Mouse (Mus musculus) liver, postnatal 0 days (tissue): ENCODE measurements around the gene Col23a1. TPM values are rescaled to one million over a fixed set of nuclear protein-coding genes. Genes with fewer than 3 reads are reported as not detected.
A peak's percentile ranks its signal among the peaks of the same experiment; 100 is the strongest.
"Not testable (repeated sequence)": the region's sequence is repeated elsewhere in the genome, so short reads cannot be mapped to it uniquely, and the experiment has no call there.

Experiments used
- ATAC-seq: fragments of 200-750 bp; cut with Nextera tagmentation; 2 replicates; pipeline ENCODE4 v1.8.0; 2017; ENCODE audit warnings: mild to moderate bottlenecking, moderate library complexity
- DNase-seq: peaks from one replicate; pipeline ENCODE4 v3.0.0-alpha.2; 2016
- H3K27ac ChIP-seq: fragments of 300-500 bp; sonication (generic); 2 replicates; pipeline ENCODE4 v1.5.1; 2014; ENCODE audit warnings: antibody characterized with exemption, moderate library complexity, mild to moderate bottlenecking, low read depth
- H3K27me3 ChIP-seq: fragments of 300-500 bp; sonication (generic); 2 replicates; pipeline ENCODE4 v1.6.1; 2014; ENCODE audit warnings: low read length, control low read depth, mixed read lengths; ENCODE audit not compliant: insufficient read depth
- H3K36me3 ChIP-seq: fragments of 300-500 bp; sonication (generic); replicated peaks from 2 replicates; pipeline ENCODE4 v1.6.1; 2014; ENCODE audit warnings: mild to moderate bottlenecking, control low read depth, low read length, moderate library complexity, mixed read lengths; ENCODE audit not compliant: insufficient read depth
- H3K4me1 ChIP-seq: fragments of 300-500 bp; sonication (generic); 2 replicates; pipeline ENCODE4 v1.6.1; 2014; ENCODE audit warnings: antibody characterized with exemption, mild to moderate bottlenecking, control low read depth; ENCODE audit not compliant: insufficient read depth
- H3K4me2 ChIP-seq: fragments of 300-500 bp; sonication (generic); 2 replicates; pipeline ENCODE4 v1.6.1; 2014; ENCODE audit warnings: low read depth, mild to moderate bottlenecking, low read length, moderate library complexity, mixed read lengths
- H3K4me3 ChIP-seq: fragments of 300-500 bp; sonication (generic); 2 replicates; pipeline ENCODE4 v1.5.1; 2014; ENCODE audit warnings: low read depth, low read length
- H3K9ac ChIP-seq: fragments of 300-500 bp; sonication (generic); replicated peaks from 2 replicates; pipeline ENCODE4 v1.6.1; 2014; ENCODE audit warnings: mild to moderate bottlenecking, moderate library complexity
- H3K9me3 ChIP-seq: fragments of 300-500 bp; sonication (generic); 2 replicates; pipeline ENCODE4 v1.6.1; 2016; ENCODE audit warnings: mild to moderate bottlenecking, control low read depth, low read length, mixed read lengths
- CTCF ChIP-seq: sonication (generic); IDR thresholded peaks from 2 replicates; pipeline ENCODE4 v1.5.1; 2016; ENCODE audit warnings: antibody characterized with exemption, low read depth
- EP300 ChIP-seq: IDR thresholded peaks from 2 replicates; pipeline ENCODE4 v1.6.1; 2016; ENCODE audit warnings: antibody characterized with exemption, low read depth, mild to moderate bottlenecking
- WGBS: fragments of 180-500 bp; shearing (Covaris S2); extraction: QIAGEN DNeasy Blood & Tissue Kit; methylation state at CpG from one replicate; pipeline ENCODE4 v1.1.7; 2014; ENCODE audit not compliant: insufficient replicate concordance; 5-methylcytosine and 5-hydroxymethylcytosine counted together
- polyA plus RNA-seq: library from polyadenylated mRNA; unstranded; fragments of >200 nt; fragmentation: Nextera tagmentation; extraction: Ambion mirVana; gene quantifications from 2 replicates; pipeline ENCODE4 v1.2.1, GENCODE M21; 2015

Gene Col23a1
- polyA plus RNA-seq, 1 experiment from 2014 or later = 0.13 TPM

- Histone ChIP-seq H3K4me2 (no peak overlapping the region), H3K9me3 (no peaks in the 10 kb centered on the region), H3K4me3 (no peak overlapping the region), H3K4me1 (peaks cover 7% of the 10 kb centered on the region; the same call in 1 of the 2 replicates), H3K27ac (no peak overlapping the region), H3K27me3 (no peaks in the 10 kb centered on the region), H3K9ac (no peak overlapping the region), H3K36me3 (peaks cover 63% of the 10 kb centered on the region)
- DNase-seq (no peak), ATAC-seq (peak; percentile 44; the same call in 1 of the 2 replicates)
- WGBS = 71% methylated on average over 5 of the region's 5 CpGs
- TF ChIP-seq CTCF (no peak), EP300 (no peak)
These were observed 335.6 kb downstream of the Col23a1 start for GRCm38 (mm10) chr11:51625187-51625820.

GRCm38 (mm10) chr11:51627425-51627824 is 337.7 kb downstream of the Col23a1 start:
- H3K36me3 ChIP-seq = peaks cover 62% of the 10 kb centered on the region
- H3K4me1 ChIP-seq = no peaks in the 10 kb centered on the region; the same call in 1 of the 2 replicates
- WGBS = 87% methylated on average over 9 of the region's 9 CpGs
- H3K9me3 ChIP-seq = no peaks in the 10 kb centered on the region
- no peak overlapping the region for H3K4me2 ChIP-seq
- no peak for TF ChIP-seq EP300
- no peak for TF ChIP-seq CTCF
- H3K9ac ChIP-seq = no peak overlapping the region
- H3K27ac ChIP-seq = no peak overlapping the region
- ATAC-seq (no peak), DNase-seq (no peak)
- no peaks in the 10 kb centered on the region for H3K27me3 ChIP-seq
- no peak overlapping the region for H3K4me3 ChIP-seq

- Histone ChIP-seq H3K4me3 (no peak overlapping the region), H3K4me1 (no peaks in the 10 kb centered on the region; the same call in 1 of the 2 replicates), H3K27me3 (no peaks in the 10 kb centered on the region), H3K4me2 (no peak overlapping the region), H3K27ac (no peak overlapping the region), H3K36me3 (peaks cover 61% of the 10 kb centered on the region), H3K9ac (no peak overlapping the region), H3K9me3 (no peaks in the 10 kb centered on the region)
- no peak for DNase-seq
- TF ChIP-seq CTCF = no peak
- no peak for TF ChIP-seq EP300
- ATAC-seq = no peak
- WGBS = 90% methylated on average over 8 of the region's 8 CpGs
These were observed 338.2 kb downstream of the Col23a1 start for GRCm38 (mm10) chr11:51627907-51628306.

GRCm38 (mm10) chr11:51629651-51630314 is 340.1 kb downstream of the Col23a1 start:
- ATAC-seq (no peak), DNase-seq (no peak)

GRCm38 (mm10) chr11:51632130-51632753 is 342.5 kb downstream of the Col23a1 start:
- 67% methylated on average over 6 of the region's 6 CpGs for WGBS

More at GRCm38 (mm10) chr11:51629651-51630314, 340.1 kb downstream of the Col23a1 start:
- H3K4me3 ChIP-seq = no peak overlapping the region
- no peaks in the 10 kb centered on the region for H3K9me3 ChIP-seq
- no peak overlapping the region for H3K9ac ChIP-seq
- H3K4me2 ChIP-seq = no peak overlapping the region
- TF ChIP-seq CTCF = no peak
- no peak for TF ChIP-seq EP300
- H3K36me3 ChIP-seq = peaks cover 43% of the 10 kb centered on the region
- H3K4me1 ChIP-seq = no peaks in the 10 kb centered on the region; the same call in none of the 2 replicates
- H3K27ac ChIP-seq = no peak overlapping the region
- H3K27me3 ChIP-seq = no peaks in the 10 kb centered on the region
- 60% methylated on average over 15 of the region's 15 CpGs for WGBS

GRCm38 (mm10) chr11:51633200-51633599 is 343.5 kb downstream of the Col23a1 start:
- not testable (repeated sequence) for DNase-seq, H3K4me3 ChIP-seq, H3K27me3 ChIP-seq, H3K9me3 ChIP-seq, H3K9ac ChIP-seq, ATAC-seq, H3K4me2 ChIP-seq
- Histone ChIP-seq H3K36me3 (peaks cover 17% of the 10 kb centered on the region), H3K27ac (0 out of 2 replicates have a peak overlapping the region, but pooled peaks have one; percentile 11), H3K4me1 (peaks cover 16% of the 10 kb centered on the region)
- 60% methylated on average over 7 of the region's 7 CpGs for WGBS

More at GRCm38 (mm10) chr11:51632130-51632753, 342.5 kb downstream of the Col23a1 start:
- ATAC-seq = no peak
- no peak overlapping the region for H3K27ac ChIP-seq
- H3K4me2 ChIP-seq = no peak overlapping the region
- H3K4me3 ChIP-seq = no peak overlapping the region
- no peaks in the 10 kb centered on the region for H3K27me3 ChIP-seq
- TF ChIP-seq EP300 = no peak
- DNase-seq = no peak
- peaks cover 11% of the 10 kb centered on the region for H3K4me1 ChIP-seq
- 0 out of 2 replicates have a peak overlapping the region, but pooled peaks have one; percentile 11 for H3K9ac ChIP-seq
- H3K9me3 ChIP-seq = no peaks in the 10 kb centered on the region
- H3K36me3 ChIP-seq = peaks cover 23% of the 10 kb centered on the region

Other genes with a start within 250 kb of the Col23a1 start
- not detected in 2 replicates for gene Olfr1375, start 241.8 kb upstream of the Col23a1 start, polyA plus RNA-seq
- 0.86 and 0.94 TPM in 2 replicates for gene Zfp354a, start 230.7 kb upstream of the Col23a1 start, polyA plus RNA-seq
- gene Gm12569, start 69.4 kb upstream of the Col23a1 start, polyA plus RNA-seq = not detected in 2 replicates
- 41.0 and 45.8 TPM in 2 replicates for gene Clk4, start 28.2 kb upstream of the Col23a1 start, polyA plus RNA-seq
- gene BC049762, start 26.9 kb upstream of the Col23a1 start, polyA plus RNA-seq = 0.48 and 1.3 TPM in 2 replicates